Mouse (Mus musculus) liver, embryonic 14.5 days (tissue): Measurements from ENCODE around the gene Mllt1.

Source experiments
- CTCF ChIP-seq: IDR thresholded peaks from 2 replicates; pipeline ENCODE4 v1.5.1; 2016; ENCODE audit warnings: antibody characterized with exemption, low read depth, control low read depth
- EP300 ChIP-seq: IDR thresholded peaks from 2 replicates; pipeline ENCODE4 v1.6.1; 2016; ENCODE audit warnings: antibody characterized with exemption, low read depth

- TF ChIP-seq CTCF (no peak), EP300 (no peak)
Measured at GRCm38 (mm10) chr17:56934545-56935330, 477 bp downstream of the Mllt1 start.
